Mouse (Mus musculus) effector memory CD4-positive, alpha-beta T cell, adult 7 months (primary cell): ENCODE results near the gene Cyp2t4. TPM values are rescaled to one million over a fixed set of nuclear protein-coding genes. Genes with fewer than 3 reads are reported as not detected.

ENCODE experiments used
- polyA plus RNA-seq: library from polyadenylated mRNA; unstranded; fragments of 100-300 nt; shearing (Covaris generic); gene quantifications from one replicate; pipeline ENCODE4 v1.2.1, GENCODE M21; 2017

Cyp2t4 gene
- not detected for polyA plus RNA-seq

GRCm38 (mm10) chr7:27153205-27153764 lies at the start of gene Cyp2t4:
Gene Cyp2t4, plus strand, starts transcription at chr7:27153714.

GRCm38 (mm10) chr7:27119676-27120075 lies 33.8 kb upstream of the Cyp2t4 start, which contains the start of gene Cyp2f2:
Gene Cyp2f2, plus strand, starts transcription at chr7:27119909.

GRCm38 (mm10) chr7:27166614-27167474 lies 13.3 kb downstream of the Cyp2t4 start, which contains the start of gene Egln2:
Gene Egln2, minus strand, starts transcription at chr7:27166802.

GRCm38 (mm10) chr7:27178324-27179216 lies 25.1 kb downstream of the Cyp2t4 start, which contains the start of gene Rab4b:
Gene Rab4b, minus strand, starts transcription at chr7:27178896.

GRCm38 (mm10) chr7:27180837-27181695 lies 27.6 kb downstream of the Cyp2t4 start, which contains the start of the genes Gm21983 and Mia:
Gene Gm21983, minus strand, starts transcription at chr7:27181086.
Gene Mia, minus strand, starts transcription at chr7:27181157.

GRCm38 (mm10) chr7:27195681-27196611 lies 42.4 kb downstream of the Cyp2t4 start, which contains the start of the genes BC024978 and Snrpa:
Gene BC024978, plus strand, starts transcription at chr7:27195781.
Gene Snrpa, minus strand, starts transcription at chr7:27196271.

Other genes with a start within 250 kb of the Cyp2t4 start
- not detected for gene Cyp2a22, start 214.3 kb upstream of the Cyp2t4 start, polyA plus RNA-seq
- gene Cyp2a12, start 124.6 kb upstream of the Cyp2t4 start, polyA plus RNA-seq, result 0.23 TPM
- not detected for gene Cyp2f2, start 33.8 kb upstream of the Cyp2t4 start, polyA plus RNA-seq
- 63.9 TPM for gene Egln2, start 13.1 kb downstream of the Cyp2t4 start, polyA plus RNA-seq
- gene Rab4b, start 25.2 kb downstream of the Cyp2t4 start, polyA plus RNA-seq, result 137 TPM
- gene Gm21983, start 27.4 kb downstream of the Cyp2t4 start, polyA plus RNA-seq, result not detected
- not detected for gene Mia, start 27.4 kb downstream of the Cyp2t4 start, polyA plus RNA-seq
- gene BC024978, start 42.1 kb downstream of the Cyp2t4 start, polyA plus RNA-seq, result 3.5 TPM
- gene Snrpa, start 42.6 kb downstream of the Cyp2t4 start, polyA plus RNA-seq, result 65.8 TPM
- 20.9 TPM for gene Itpkc, start 74.9 kb downstream of the Cyp2t4 start, polyA plus RNA-seq
- gene Coq8b, start 79.3 kb downstream of the Cyp2t4 start, polyA plus RNA-seq, result 12.7 TPM
- gene Numbl, start 104.7 kb downstream of the Cyp2t4 start, polyA plus RNA-seq, result 1.9 TPM
- gene Ltbp4, start 184.0 kb downstream of the Cyp2t4 start, polyA plus RNA-seq, result 1.3 TPM
- 70.3 TPM for gene Shkbp1, start 202.3 kb downstream of the Cyp2t4 start, polyA plus RNA-seq
- not detected for gene Gm20479, start 203.7 kb downstream of the Cyp2t4 start, polyA plus RNA-seq